Mouse (Mus musculus): ENCODE results near the gene Wnt2b. TPM values are rescaled to one million over a fixed set of nuclear protein-coding genes. Genes with fewer than 3 reads are reported as not detected.
A peak's percentile ranks its signal among the peaks of the same experiment; 100 is the strongest.

Wnt2b gene
- polyA plus RNA-seq, 1 experiment from 2014 or later: 0.73 TPM

DNA sequence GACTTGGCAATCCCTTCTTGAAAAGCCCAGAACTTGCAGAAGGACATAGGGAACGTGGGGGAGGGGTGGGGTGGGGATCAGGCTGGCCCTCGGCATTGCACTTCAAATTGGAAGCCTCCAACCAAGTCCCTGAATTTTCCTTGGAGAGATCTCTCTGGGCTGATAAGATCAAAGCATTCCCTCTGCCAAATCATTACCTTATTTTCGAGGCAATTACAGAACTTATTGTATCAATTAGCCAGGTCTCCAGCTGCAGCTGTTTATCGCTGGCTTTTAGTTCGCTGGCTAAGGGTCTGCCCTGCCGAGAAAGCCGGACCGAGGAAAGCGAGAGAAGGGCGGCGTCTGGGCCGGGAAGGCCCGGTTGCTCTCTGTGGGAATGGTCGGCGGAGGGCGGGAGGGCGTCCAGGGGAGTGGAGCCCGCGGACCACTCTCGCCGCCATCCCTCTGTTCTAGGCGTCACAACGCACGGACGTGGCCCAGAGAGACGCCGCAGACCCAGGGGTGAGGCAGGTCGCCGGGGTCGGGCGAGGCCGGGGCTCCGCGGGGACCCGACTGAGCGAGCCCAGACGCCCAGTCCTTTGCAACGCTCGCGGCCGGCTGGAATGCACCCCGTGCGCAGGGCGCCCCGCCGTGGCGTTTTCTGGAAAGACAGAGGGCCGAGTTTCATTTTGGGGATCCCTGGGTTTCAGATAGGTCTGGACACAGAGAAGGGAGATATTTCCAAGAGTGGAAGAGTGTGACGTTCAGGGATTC lies 6.0 kb upstream of the Wnt2b start:
- Histone ChIP-seq H3K27me3 (replicated peaks; ENCODE audit: control insufficient read depth, insufficient read depth, low read length) (peaks cover 30% of the 10 kb centered on the region), H3K36me3 (ENCODE audit: control insufficient read depth, insufficient read depth, low read length) (no peaks in the 10 kb centered on the region), H3K27ac (ENCODE audit: low read depth, low read length) (no peak overlapping the region), H3K9me3 (ENCODE audit: control insufficient read depth, low read length) (no peaks in the 10 kb centered on the region), H3K4me1 (replicated peaks; ENCODE audit: control insufficient read depth, insufficient read depth, low read length) (peaks cover 9% of the 10 kb centered on the region), H3K4me3 (ENCODE audit: low read depth, low read length) (peak overlapping the region; percentile 63), H3K9ac (ENCODE audit: low read depth, low read length) (peak overlapping the region; percentile 62; the same call in 1 of the 2 replicates), H3K4me2 (peak overlapping the region; percentile 93)
- DNase-seq (ENCODE audit: low spot score) (peak; percentile 85), ATAC-seq (replicated peaks; ENCODE audit: low FRiP score) (peak; percentile 64)
- 1% methylated on average over 49 of the region's 49 CpGs for whole genome bisulfite sequencing

DNA sequence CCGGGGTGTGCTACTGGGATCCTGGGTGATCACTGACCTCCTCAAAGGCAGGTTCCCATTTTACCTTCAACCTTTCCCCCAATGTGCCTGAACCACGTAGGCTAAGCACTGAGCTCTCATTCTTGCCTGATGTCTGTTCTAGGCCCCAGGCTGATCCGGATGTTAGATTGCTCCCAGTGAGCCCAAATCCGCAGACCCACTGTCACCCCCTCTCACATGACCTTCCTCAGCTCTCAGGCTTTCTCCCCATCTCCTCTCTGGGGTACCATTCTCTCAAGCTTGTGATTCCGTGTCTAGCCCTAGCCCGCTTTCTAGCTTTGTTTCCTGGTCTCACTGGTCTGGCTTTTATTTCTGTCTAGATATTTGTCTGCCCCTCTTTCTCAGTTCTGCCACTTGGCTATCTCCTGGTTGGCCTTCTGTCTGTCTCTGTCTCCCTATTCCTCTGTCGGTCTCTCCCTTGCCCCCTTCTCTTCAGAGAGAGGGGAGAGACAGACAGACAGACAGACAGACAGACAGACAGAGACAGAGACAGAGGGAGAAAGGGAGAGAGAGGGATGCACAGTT lies 4.4 kb upstream of the Wnt2b start:
- no peak overlapping the region for H3K4me2 ChIP-seq
- WGBS: 61% methylated on average over 7 of the region's 7 CpGs
- peaks cover 22% of the 10 kb centered on the region for H3K4me1 ChIP-seq (replicated peaks; ENCODE audit: control insufficient read depth, insufficient read depth, low read length)

DNA sequence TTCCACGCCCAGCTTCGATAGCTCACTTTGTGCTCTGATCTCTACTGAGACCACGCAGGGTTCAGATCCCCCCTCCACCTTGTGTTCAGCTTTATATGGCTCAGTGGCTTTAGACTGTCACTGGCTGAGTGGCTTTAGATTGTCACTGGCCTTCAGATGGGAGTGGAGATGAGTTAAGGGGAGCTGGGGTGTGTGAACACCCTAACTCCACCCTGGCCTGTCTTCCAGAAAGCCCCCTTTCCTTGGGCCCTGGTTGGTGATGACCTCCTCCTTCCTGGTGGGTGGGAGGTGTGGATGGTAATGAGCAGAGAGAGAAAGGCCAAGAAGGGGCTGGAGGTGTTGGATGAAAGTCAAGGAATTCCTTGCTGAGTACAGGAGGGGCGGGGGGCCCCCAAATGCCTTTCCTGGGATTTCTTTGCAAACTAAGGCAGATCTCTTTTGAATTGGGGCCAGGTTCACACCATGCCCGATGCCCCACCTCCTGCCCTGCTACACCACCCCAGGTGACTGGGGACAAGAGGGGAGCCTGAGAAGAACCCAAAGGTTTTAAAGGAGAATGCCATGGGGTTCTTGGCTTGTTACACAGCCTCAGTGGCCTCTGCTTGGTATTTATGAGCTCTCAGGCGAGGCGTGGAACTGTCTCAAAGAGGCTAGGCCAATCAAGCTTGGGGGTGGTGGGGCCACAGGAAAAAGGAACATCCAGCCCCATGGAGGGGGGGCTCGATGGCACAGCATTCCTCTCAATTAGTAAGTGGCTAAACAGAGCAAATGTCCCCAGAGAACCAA lies 3.5 kb upstream of the Wnt2b start:
- DNase-seq (ENCODE audit: low spot score): no peak
- no peaks in the 10 kb centered on the region for H3K9me3 ChIP-seq (ENCODE audit: control insufficient read depth, low read length)
- peaks cover 54% of the 10 kb centered on the region for H3K27me3 ChIP-seq (replicated peaks; ENCODE audit: control insufficient read depth, insufficient read depth, low read length)
- no peaks in the 10 kb centered on the region for H3K36me3 ChIP-seq (ENCODE audit: control insufficient read depth, insufficient read depth, low read length)
- no peak overlapping the region for H3K9ac ChIP-seq (ENCODE audit: low read depth, low read length)
- H3K4me1 ChIP-seq (replicated peaks; ENCODE audit: control insufficient read depth, insufficient read depth, low read length): peaks cover 22% of the 10 kb centered on the region
- ATAC-seq (replicated peaks; ENCODE audit: low FRiP score): no peak
- H3K4me2 ChIP-seq: no peak overlapping the region
- 69% methylated on average over 8 of the region's 8 CpGs for WGBS
- no peak overlapping the region for H3K27ac ChIP-seq (ENCODE audit: low read depth, low read length)
- no peak overlapping the region for H3K4me3 ChIP-seq (ENCODE audit: low read depth, low read length)

More for the DNA sequence above, 4.4 kb upstream of the Wnt2b start:
- no peak for DNase-seq (ENCODE audit: low spot score)
- Histone ChIP-seq H3K27ac (ENCODE audit: low read depth, low read length) (no peak overlapping the region), H3K4me3 (ENCODE audit: low read depth, low read length) (no peak overlapping the region), H3K27me3 (replicated peaks; ENCODE audit: control insufficient read depth, insufficient read depth, low read length) (peaks cover 46% of the 10 kb centered on the region), H3K9me3 (ENCODE audit: control insufficient read depth, low read length) (no peaks in the 10 kb centered on the region), H3K9ac (ENCODE audit: low read depth, low read length) (no peak overlapping the region), H3K36me3 (ENCODE audit: control insufficient read depth, insufficient read depth, low read length) (no peaks in the 10 kb centered on the region)
- no peak for ATAC-seq (replicated peaks; ENCODE audit: low FRiP score)

DNA sequence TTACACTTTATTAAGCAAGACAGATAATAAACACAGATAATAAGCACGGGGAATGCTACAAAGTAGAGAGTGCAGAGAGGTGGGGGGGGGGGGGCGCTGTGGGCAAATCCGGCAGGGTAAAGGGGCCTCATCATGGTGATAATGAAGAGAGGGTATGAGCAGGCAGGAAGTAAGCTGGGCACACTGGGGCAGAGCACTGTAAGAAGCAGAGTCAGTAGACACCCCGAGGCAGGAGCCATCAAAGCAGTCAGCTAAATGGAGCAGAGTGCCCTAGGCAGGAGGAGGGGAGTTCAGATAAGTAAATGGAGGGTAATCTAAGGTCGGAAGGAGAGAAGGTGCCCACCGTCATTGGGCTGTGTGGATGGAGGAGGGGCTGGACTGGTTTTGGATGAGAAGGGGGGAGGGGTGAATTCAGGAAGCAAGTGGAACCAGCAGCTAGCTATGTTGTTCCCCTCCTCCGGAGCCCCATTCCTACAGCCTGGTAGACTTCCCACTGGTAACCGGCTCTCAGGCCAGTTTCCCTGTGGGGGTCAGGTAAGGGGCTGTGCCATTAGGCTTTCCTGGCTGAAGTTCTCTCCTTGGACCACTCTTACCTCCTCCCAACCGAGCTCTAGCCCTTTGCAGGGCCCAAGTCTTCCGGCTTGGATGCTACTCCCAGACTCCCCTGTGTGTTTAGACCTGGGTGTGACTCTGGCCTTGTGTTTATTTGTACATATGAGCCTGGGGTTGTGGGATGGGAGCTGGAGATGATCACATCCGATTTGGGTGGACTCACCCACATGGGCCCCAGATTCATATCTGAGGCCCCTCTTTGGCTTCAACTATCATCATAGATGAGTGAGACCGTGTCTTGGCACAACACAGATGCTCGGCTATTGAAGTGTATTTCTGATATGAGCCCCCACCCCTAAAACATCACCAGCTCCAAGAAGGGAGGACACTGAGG lies 1.9 kb upstream of the Wnt2b start:
- 30% methylated on average over 12 of the region's 13 CpGs for WGBS
- H3K4me3 ChIP-seq (ENCODE audit: low read depth, low read length): no peak overlapping the region

DNA sequence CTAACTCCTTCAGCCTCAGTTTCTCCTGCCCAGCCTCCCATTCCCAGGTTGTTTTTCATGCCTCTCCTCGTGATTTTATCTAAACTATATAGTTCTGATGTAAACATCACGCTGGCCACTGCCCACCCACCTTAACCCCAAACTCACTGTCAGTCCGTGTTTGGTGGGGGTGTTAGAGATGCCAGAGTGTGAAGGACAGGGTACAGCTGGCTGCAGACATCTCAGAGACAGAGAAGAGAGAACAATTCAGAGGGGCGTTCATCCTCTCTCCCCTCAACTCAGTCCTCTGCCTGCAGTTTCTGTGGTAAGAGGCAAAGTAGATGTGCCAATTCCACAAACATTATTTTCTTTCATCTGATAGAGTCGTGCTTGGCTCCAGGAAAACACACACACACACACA lies 1.1 kb upstream of the Wnt2b start:
- Histone ChIP-seq H3K9me3 (ENCODE audit: control insufficient read depth, low read length) (no peaks in the 10 kb centered on the region), H3K4me3 (ENCODE audit: low read depth, low read length) (no peak overlapping the region), H3K9ac (ENCODE audit: low read depth, low read length) (no peak overlapping the region), H3K27ac (ENCODE audit: low read depth, low read length) (no peak overlapping the region), H3K4me2 (no peak overlapping the region; the same call in 1 of the 2 replicates), H3K27me3 (replicated peaks; ENCODE audit: control insufficient read depth, insufficient read depth, low read length) (peaks cover 73% of the 10 kb centered on the region), H3K4me1 (replicated peaks; ENCODE audit: control insufficient read depth, insufficient read depth, low read length) (peaks cover 22% of the 10 kb centered on the region), H3K36me3 (ENCODE audit: control insufficient read depth, insufficient read depth, low read length) (no peaks in the 10 kb centered on the region)
- no peak for DNase-seq (ENCODE audit: low spot score)
- ATAC-seq (replicated peaks; ENCODE audit: low FRiP score): no peak
- WGBS: 5% methylated on average over 5 of the region's 5 CpGs

More for the DNA sequence above, 1.9 kb upstream of the Wnt2b start:
- no peak overlapping the region for H3K27ac ChIP-seq (ENCODE audit: low read depth, low read length)
- H3K9ac ChIP-seq (ENCODE audit: low read depth, low read length): no peak overlapping the region
- peak overlapping the region; percentile 9; the same call in 1 of the 2 replicates for H3K4me2 ChIP-seq
- DNase-seq (ENCODE audit: low spot score) (no peak), ATAC-seq (replicated peaks; ENCODE audit: low FRiP score) (no peak)
- peaks cover 22% of the 10 kb centered on the region for H3K4me1 ChIP-seq (replicated peaks; ENCODE audit: control insufficient read depth, insufficient read depth, low read length)
- no peaks in the 10 kb centered on the region for H3K36me3 ChIP-seq (ENCODE audit: control insufficient read depth, insufficient read depth, low read length)
- no peaks in the 10 kb centered on the region for H3K9me3 ChIP-seq (ENCODE audit: control insufficient read depth, low read length)
- H3K27me3 ChIP-seq (replicated peaks; ENCODE audit: control insufficient read depth, insufficient read depth, low read length): peaks cover 71% of the 10 kb centered on the region

DNA sequence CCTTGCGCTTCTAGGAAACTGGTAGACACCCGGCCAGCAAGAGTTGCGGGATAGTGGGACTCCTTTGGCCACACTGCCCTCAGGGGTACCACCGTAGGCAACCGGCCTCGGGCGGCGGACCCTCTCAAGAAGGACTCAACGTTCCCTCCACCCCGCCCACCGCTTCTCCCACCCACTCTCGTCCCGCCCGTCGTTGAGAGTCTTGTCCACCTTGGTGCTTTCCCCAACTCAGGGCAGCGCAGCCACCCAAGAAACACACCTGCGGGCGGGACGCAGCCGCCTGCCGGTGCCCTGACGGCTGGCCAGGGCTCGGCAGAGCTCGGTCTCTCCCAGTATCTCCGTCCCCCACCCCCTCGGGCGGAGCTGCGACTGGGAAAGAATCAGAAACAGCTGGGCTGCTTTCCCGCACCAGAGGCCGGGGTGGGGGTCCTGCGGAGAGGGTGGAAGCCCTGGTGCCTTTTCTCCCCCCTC lies 455 bp upstream of the Wnt2b start:
- no peak; the same call in 1 of the 2 replicates for ATAC-seq (replicated peaks; ENCODE audit: low FRiP score)
- H3K27me3 ChIP-seq (replicated peaks; ENCODE audit: control insufficient read depth, insufficient read depth, low read length): peaks cover 73% of the 10 kb centered on the region
- H3K9me3 ChIP-seq (ENCODE audit: control insufficient read depth, low read length): no peaks in the 10 kb centered on the region
- no peak overlapping the region for H3K27ac ChIP-seq (ENCODE audit: low read depth, low read length)
- WGBS: 2% methylated on average over 31 of the region's 31 CpGs
- peak; percentile 52 for DNase-seq (ENCODE audit: low spot score)
- H3K4me2 ChIP-seq: peak overlapping the region; percentile 76
- peak overlapping the region; percentile 52 for H3K4me3 ChIP-seq (ENCODE audit: low read depth, low read length)
- peaks cover 22% of the 10 kb centered on the region for H3K4me1 ChIP-seq (replicated peaks; ENCODE audit: control insufficient read depth, insufficient read depth, low read length)
- H3K36me3 ChIP-seq (ENCODE audit: control insufficient read depth, insufficient read depth, low read length): no peaks in the 10 kb centered on the region
- H3K9ac ChIP-seq (ENCODE audit: low read depth, low read length): peak overlapping the region; percentile 14; the same call in 1 of the 2 replicates

DNA sequence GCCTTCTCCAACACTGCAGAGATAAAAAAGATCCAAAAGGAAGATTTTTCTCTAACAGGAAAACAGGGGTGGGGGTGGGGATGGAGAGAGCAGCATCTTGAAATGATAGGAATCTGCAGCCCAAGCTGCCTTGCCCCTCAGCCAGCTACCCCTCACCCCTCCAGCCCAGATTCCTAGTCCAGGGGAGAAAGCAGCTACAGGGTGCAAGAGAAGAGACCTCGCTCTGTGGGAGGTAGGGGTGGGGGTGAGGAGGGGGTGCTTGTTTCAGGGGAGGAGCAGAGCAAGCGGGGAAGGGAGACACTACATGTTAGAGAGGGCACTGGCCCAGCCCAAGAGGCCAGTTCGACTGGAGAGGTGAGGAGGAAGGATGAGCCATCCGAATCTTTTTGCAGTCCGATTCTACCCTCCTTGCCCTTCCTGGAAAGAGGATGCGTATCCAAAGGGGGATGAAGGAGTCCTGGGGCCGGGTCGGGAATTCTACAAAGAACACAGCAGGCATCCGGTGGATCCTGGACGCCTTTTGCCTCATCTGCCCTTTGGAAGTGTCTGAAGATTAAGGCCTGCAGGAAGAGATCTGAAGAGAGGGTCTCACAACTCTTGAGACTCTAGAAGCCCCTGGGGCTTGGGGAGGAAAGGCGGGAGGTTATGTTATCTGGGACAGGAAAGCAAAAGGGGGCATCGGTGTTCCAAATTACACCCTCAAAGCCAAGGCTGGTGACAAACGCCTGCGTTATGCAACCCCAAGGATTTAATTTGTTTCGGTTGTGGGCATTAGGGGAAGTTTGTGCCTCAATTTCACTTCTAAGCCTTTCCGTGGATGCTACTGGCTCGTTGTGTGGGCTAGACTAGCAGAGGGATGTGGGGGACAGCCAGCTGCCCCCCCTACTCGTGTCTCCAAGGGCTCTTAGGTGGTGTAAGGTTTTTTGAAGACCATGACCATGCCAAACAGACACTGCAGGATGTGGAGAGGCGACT lies 1.4 kb downstream of the Wnt2b start:
- Histone ChIP-seq H3K9me3 (ENCODE audit: control insufficient read depth, low read length) (no peaks in the 10 kb centered on the region), H3K4me3 (ENCODE audit: low read depth, low read length) (no peak overlapping the region), H3K4me2 (peak overlapping the region; percentile 10; the same call in 1 of the 2 replicates), H3K36me3 (ENCODE audit: control insufficient read depth, insufficient read depth, low read length) (no peaks in the 10 kb centered on the region), H3K27ac (ENCODE audit: low read depth, low read length) (no peak overlapping the region), H3K4me1 (replicated peaks; ENCODE audit: control insufficient read depth, insufficient read depth, low read length) (peaks cover 22% of the 10 kb centered on the region), H3K9ac (ENCODE audit: low read depth, low read length) (no peak overlapping the region), H3K27me3 (replicated peaks; ENCODE audit: control insufficient read depth, insufficient read depth, low read length) (peaks cover 68% of the 10 kb centered on the region)
- WGBS: 15% methylated on average over 19 of the region's 19 CpGs
- DNase-seq (ENCODE audit: low spot score) (no peak), ATAC-seq (replicated peaks; ENCODE audit: low FRiP score) (no peak)

Data from liver, embryonic 11.5 days (tissue).